Mouse (Mus musculus) heart, embryonic 14.5 days (tissue): ENCODE results near the gene Gm26741. TPM values are rescaled to one million over a fixed set of nuclear protein-coding genes. Genes with fewer than 3 reads are reported as not detected.
A peak's percentile ranks its signal among the peaks of the same experiment; 100 is the strongest.
"Not testable (repeated sequence)": the region's sequence is repeated elsewhere in the genome, so short reads cannot be mapped to it uniquely, and the experiment has no call there.

Experiments used
- ATAC-seq: fragments of 200-750 bp; cut with Nextera tagmentation; 2 replicates; pipeline ENCODE4 v1.8.0; 2017; ENCODE audit warnings: low read depth, moderate TSS enrichment; ENCODE audit not compliant: insufficient number of reproducible peaks, insufficient read depth, low FRiP score
- H3K27ac ChIP-seq, 2 experiments: fragments of 200-500 bp in 1 of 2; fragments of 300-500 bp in 1 of 2; sonication (generic) in 1 of 2; replicated peaks in 1 of 2; 2 replicates each; pipeline ENCODE4 v1.5.1; 2012 to 2014; ENCODE audit warnings: low read depth in 2 of 2, low read length in 2 of 2, control low read depth in 1 of 2, mild to moderate bottlenecking in 1 of 2, mixed read lengths in 1 of 2; ENCODE audit not compliant: control insufficient read depth in 1 of 2, insufficient read depth in 1 of 2
- H3K27me3 ChIP-seq: fragments of 300-500 bp; sonication (generic); 2 replicates; pipeline ENCODE4 v1.6.1; 2014; ENCODE audit warnings: mild to moderate bottlenecking, low read length, control low read depth; ENCODE audit not compliant: control insufficient read depth, insufficient read depth
- H3K36me3 ChIP-seq: fragments of 300-500 bp; sonication (generic); 2 replicates; pipeline ENCODE4 v1.6.1; 2014; ENCODE audit warnings: mild to moderate bottlenecking, control low read depth, low read length, mixed read lengths; ENCODE audit not compliant: control insufficient read depth, insufficient read depth
- H3K4me1 ChIP-seq, 2 experiments: fragments of 200-500 bp in 1 of 2; fragments of 300-500 bp in 1 of 2; sonication (generic) in 1 of 2; 2 replicates each; pipeline ENCODE4 v1.6.1; 2012 to 2014; ENCODE audit warnings: low read length in 2 of 2, control low read depth in 1 of 2, mixed read lengths in 1 of 2; ENCODE audit not compliant: control insufficient read depth in 2 of 2, insufficient read depth in 2 of 2
- H3K4me2 ChIP-seq: fragments of 300-500 bp; sonication (generic); 2 replicates; pipeline ENCODE4 v1.6.1; 2014; ENCODE audit warnings: mild to moderate bottlenecking, low read length
- H3K4me3 ChIP-seq, 2 experiments: fragments of 200-500 bp in 1 of 2; fragments of 300-500 bp in 1 of 2; sonication (generic) in 1 of 2; 2 replicates each; pipeline ENCODE4 v1.5.1; 2012 to 2014; ENCODE audit warnings: low read length in 2 of 2, mild to moderate bottlenecking in 2 of 2, control low read depth in 1 of 2, low read depth in 1 of 2, moderate library complexity in 1 of 2; ENCODE audit not compliant: control insufficient read depth in 1 of 2, insufficient read depth in 1 of 2
- H3K9ac ChIP-seq: fragments of 300-500 bp; sonication (generic); 2 replicates; pipeline ENCODE4 v1.6.1; 2014; ENCODE audit warnings: mild to moderate bottlenecking, low read length
- H3K9me3 ChIP-seq: fragments of 300-500 bp; sonication (generic); 2 replicates; pipeline ENCODE4 v1.6.1; 2016; ENCODE audit warnings: low read length, control low read depth; ENCODE audit not compliant: control insufficient read depth
- WGBS: fragments of 180-500 bp; shearing (Covaris S2); extraction: QIAGEN DNeasy Blood & Tissue Kit; methylation state at CpG from one replicate; pipeline ENCODE4 v1.1.7; 2014; 5-methylcytosine and 5-hydroxymethylcytosine counted together
- polyA plus RNA-seq: library from polyadenylated mRNA; unstranded; fragments of >200 nt; fragmentation: Nextera tagmentation; extraction: Ambion mirVana; gene quantifications from 2 replicates; pipeline ENCODE4 v1.2.1, GENCODE M21; 2014

The Gm26741 gene
- not detected in 2 replicates for polyA plus RNA-seq

- H3K4me2 ChIP-seq: no peak within 1 kb of the TSS
- WGBS: 91% methylated on average over 2 of the region's 2 CpGs
- H3K4me1 ChIP-seq: no peaks in the 10 kb centered on the region
- no peaks in the 10 kb centered on the region for H3K9me3 ChIP-seq
- no peak within 1 kb of the TSS for H3K4me3 ChIP-seq
- ATAC-seq: no peak
- no peak within 1 kb of the TSS for H3K27ac ChIP-seq
- peaks cover 39% of the 10 kb centered on the region; the same call in 1 of the 2 replicates for H3K36me3 ChIP-seq
- H3K27me3 ChIP-seq: no peaks in the 10 kb centered on the region
- H3K9ac ChIP-seq: no peak within 1 kb of the TSS
Observed at GRCm38 (mm10) chr10:52358467-52358866, at the start of gene Gm26741. Gene Gm26741, plus strand, starts transcription at chr10:52358767.

- WGBS: 60% methylated on average over 8 of the region's 8 CpGs
- Histone ChIP-seq H3K9ac (no peak overlapping the region), H3K27ac (0 out of 4 replicates have a peak overlapping the region, but pooled peaks of 1 of the 2 experiments have one; percentile 37), H3K27me3 (no peaks in the 10 kb centered on the region), H3K36me3 (0 out of 2 replicates have a peak, but pooled peaks cover 4% of the 10 kb centered on the region), H3K4me2 (no peak overlapping the region), H3K4me3 (no peak overlapping the region), H3K4me1 (no peaks in the 10 kb centered on the region), H3K9me3 (no peaks in the 10 kb centered on the region)
- peak; percentile 73 for ATAC-seq
Observed at GRCm38 (mm10) chr10:52309196-52309595, 49.4 kb upstream of the Gm26741 start.

GRCm38 (mm10) chr10:52319506-52320286 is 38.9 kb upstream of the Gm26741 start:
- no peak overlapping the region for H3K9ac ChIP-seq
- ATAC-seq: no peak
- no peaks in the 10 kb centered on the region for H3K4me1 ChIP-seq
- H3K9me3 ChIP-seq: no peaks in the 10 kb centered on the region
- H3K27ac ChIP-seq: no peak overlapping the region
- H3K4me3 ChIP-seq: no peak overlapping the region
- WGBS: 92% methylated on average over 28 of the region's 28 CpGs
- no peak overlapping the region for H3K4me2 ChIP-seq
- H3K27me3 ChIP-seq: no peaks in the 10 kb centered on the region
- H3K36me3 ChIP-seq: peaks cover 21% of the 10 kb centered on the region

- Histone ChIP-seq H3K4me2 (no peak overlapping the region), H3K4me3 (no peak overlapping the region), H3K36me3 (peaks cover 18% of the 10 kb centered on the region), H3K27ac (no peak overlapping the region), H3K4me1 (no peaks in the 10 kb centered on the region), H3K9me3 (no peaks in the 10 kb centered on the region), H3K9ac (no peak overlapping the region), H3K27me3 (no peaks in the 10 kb centered on the region)
- 89% methylated on average over 3 of the region's 3 CpGs for WGBS
- ATAC-seq: no peak
Observed at GRCm38 (mm10) chr10:52321918-52322317, 36.6 kb upstream of the Gm26741 start.

GRCm38 (mm10) chr10:52331007-52331406 is 27.6 kb upstream of the Gm26741 start:
- Histone ChIP-seq H3K4me2 (no peak overlapping the region), H3K27ac (no peak overlapping the region), H3K27me3 (no peaks in the 10 kb centered on the region), H3K36me3 (peaks cover 8% of the 10 kb centered on the region), H3K4me3 (no peak overlapping the region), H3K9ac (no peak overlapping the region), H3K9me3 (no peaks in the 10 kb centered on the region), H3K4me1 (no peaks in the 10 kb centered on the region)
- no peak for ATAC-seq
- 0% methylated on average over 1 of the region's 1 CpGs for WGBS

- not testable (repeated sequence) for H3K4me1 ChIP-seq
- H3K36me3 ChIP-seq: peaks cover 83% of the 10 kb centered on the region
Observed at GRCm38 (mm10) chr10:52343324-52343723, 15.2 kb upstream of the Gm26741 start.

GRCm38 (mm10) chr10:52353184-52353583 is 5.4 kb upstream of the Gm26741 start:
- no peak for ATAC-seq
- peaks cover 74% of the 10 kb centered on the region for H3K36me3 ChIP-seq
- WGBS: 74% methylated on average over 9 of the region's 9 CpGs

More at GRCm38 (mm10) chr10:52343324-52343723, 15.2 kb upstream of the Gm26741 start:
- H3K27ac ChIP-seq, H3K4me3 ChIP-seq, H3K4me2 ChIP-seq, H3K9me3 ChIP-seq, ATAC-seq, H3K9ac ChIP-seq, H3K27me3 ChIP-seq: not testable (repeated sequence)
- WGBS: 91% methylated on average over 4 of the region's 4 CpGs

More at GRCm38 (mm10) chr10:52353184-52353583, 5.4 kb upstream of the Gm26741 start:
- H3K9me3 ChIP-seq: no peaks in the 10 kb centered on the region
- H3K9ac ChIP-seq: no peak overlapping the region
- H3K27ac ChIP-seq: no peak overlapping the region
- H3K4me2 ChIP-seq: no peak overlapping the region
- H3K4me3 ChIP-seq: no peak overlapping the region
- H3K27me3 ChIP-seq: no peaks in the 10 kb centered on the region
- no peaks in the 10 kb centered on the region for H3K4me1 ChIP-seq
